Mouse (Mus musculus) spleen, adult 2 months (tissue): ENCODE measurements around the gene Cobl.

ENCODE experiments used
- CTCF ChIP-seq: fragments of 200-500 bp; IDR thresholded peaks from 2 replicates; pipeline ENCODE4 v1.5.1; 2011; ENCODE audit warnings: mild to moderate bottlenecking, inconsistent platforms; ENCODE audit not compliant: insufficient read depth, insufficient read length, insufficient replicate concordance; ENCODE audit errors: extremely low read depth
- POLR2A ChIP-seq: fragments of 200-500 bp; IDR thresholded peaks from 2 replicates; pipeline ENCODE4 v1.6.1; 2011; ENCODE audit warnings: low read depth, low read length, inconsistent platforms

DNA sequence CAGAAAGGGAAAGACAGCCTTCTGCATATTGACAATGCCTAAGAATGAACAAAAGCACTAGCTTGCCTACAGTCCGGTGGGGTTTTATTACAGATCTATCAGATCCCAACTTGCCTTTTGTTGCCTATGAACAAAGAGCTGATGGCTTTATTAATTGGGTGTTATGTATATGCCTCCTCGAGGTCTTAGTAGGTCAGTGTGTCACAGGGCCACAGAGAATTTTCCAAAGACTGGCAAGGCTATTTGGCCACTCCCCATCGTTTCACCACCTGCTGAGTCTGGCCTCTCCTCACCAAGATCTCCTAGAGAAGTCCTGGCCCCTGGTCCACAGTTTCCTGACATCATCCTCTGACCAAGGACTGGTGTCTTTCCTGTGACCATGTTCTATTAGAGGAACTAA is 83.7 kb downstream of the Cobl start:
- TF ChIP-seq CTCF = no peak
- TF ChIP-seq POLR2A = no peak
